Mouse (Mus musculus) embryonic fibroblast, embryonic 13.5 days (primary cell): ENCODE measurements around the gene Rad51d.

Source experiments
- CTCF ChIP-seq: IDR thresholded peaks from 2 replicates; pipeline ENCODE4 v1.5.1; 2011; ENCODE audit warnings: mild to moderate bottlenecking, control low read depth, low read length, moderate library complexity, borderline replicate concordance; ENCODE audit not compliant: insufficient read depth
- POLR2A ChIP-seq: IDR thresholded peaks from 2 replicates; pipeline ENCODE4 v1.6.1; 2011; ENCODE audit warnings: low read depth, mild to moderate bottlenecking, control low read depth, low read length, moderate library complexity

DNA sequence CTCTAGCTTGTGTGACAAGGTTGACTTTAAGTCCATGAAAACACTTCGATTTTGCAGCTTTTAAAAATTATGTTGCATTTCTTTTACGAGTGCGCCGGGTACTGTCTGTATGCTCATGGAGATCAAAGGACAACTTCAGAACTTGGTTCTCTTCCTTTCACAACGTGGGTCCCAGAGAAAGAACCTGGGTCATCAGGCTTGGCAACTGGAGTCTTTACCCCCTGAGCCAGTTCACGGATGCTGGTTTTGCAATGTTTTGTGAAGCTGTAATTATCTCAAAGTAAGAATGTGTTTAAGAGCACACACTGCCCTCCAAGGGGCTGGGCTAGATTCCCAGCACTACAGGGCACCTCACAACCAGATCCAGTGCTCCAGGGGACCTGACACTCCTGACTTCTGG is 36.3 kb downstream of the Rad51d start:
- no peak for TF ChIP-seq CTCF
- no peak for TF ChIP-seq POLR2A
